Mouse (Mus musculus) C2C12 (cell line): ENCODE measurements around the gene Chd9.

Experiments
- CEBPB ChIP-seq: IDR thresholded peaks from one replicate; pipeline ENCODE4 v1.6.1; 2011; ENCODE audit warnings: low read depth, mild to moderate bottlenecking, control low read depth, moderate library complexity
- CTCF ChIP-seq: IDR thresholded peaks from one replicate; pipeline ENCODE4 v1.5.1; 2011; ENCODE audit not compliant: control insufficient read depth, insufficient read depth, insufficient read length
- FOSL1 ChIP-seq: IDR thresholded peaks from one replicate; pipeline ENCODE4 v1.8.0; 2011; ENCODE audit warnings: mild to moderate bottlenecking, low read length; ENCODE audit not compliant: poor library complexity, insufficient read depth, severe bottlenecking
- MAX ChIP-seq: IDR thresholded peaks from one replicate; pipeline ENCODE4 v1.6.1; 2011; ENCODE audit warnings: mild to moderate bottlenecking, control low read depth
- MYOD1 ChIP-seq: IDR thresholded peaks from one replicate; pipeline ENCODE4 v1.6.1; 2011; ENCODE audit warnings: low read depth; ENCODE audit not compliant: control insufficient read depth, insufficient read length
- MYOG ChIP-seq: IDR thresholded peaks from one replicate; pipeline ENCODE4 v1.6.1; 2011; ENCODE audit not compliant: control insufficient read depth, insufficient read length; ENCODE audit errors: extremely low read depth
- USF1 ChIP-seq: IDR thresholded peaks from one replicate; pipeline ENCODE4 v1.6.1; 2011; ENCODE audit warnings: low read depth, mild to moderate bottlenecking, control low read depth, moderate library complexity

- TF ChIP-seq CTCF: no peak
- TF ChIP-seq MAX: no peak
- TF ChIP-seq USF1: no peak
- TF ChIP-seq MYOD1: no peak
- no peak for TF ChIP-seq MYOG
- no peak for TF ChIP-seq CEBPB
- TF ChIP-seq FOSL1: no peak
These were observed 57.7 kb downstream of the Chd9 start for GRCm38 (mm10) chr8:90885671-90886368.
